Mouse (Mus musculus) myocyte (in vitro differentiated cells): ENCODE results near the gene Gak.

ENCODE experiments used
- MAX ChIP-seq: IDR thresholded peaks from one replicate; pipeline ENCODE4 v1.6.1; 2011; ENCODE audit warnings: low read depth, mild to moderate bottlenecking, control low read depth
- MYOG ChIP-seq, 3 experiments: IDR thresholded peaks; one replicate each; pipeline ENCODE4 v1.6.1; 2011; ENCODE audit warnings: control low read depth in 2 of 3, low read depth in 2 of 3, mild to moderate bottlenecking in 2 of 3; ENCODE audit not compliant: insufficient read length in 2 of 3, control insufficient read depth in 1 of 3, insufficient read depth in 1 of 3
- POLR2A ChIP-seq: IDR thresholded peaks from one replicate; pipeline ENCODE4 v1.6.1; 2011; ENCODE audit warnings: low read depth, mild to moderate bottlenecking, control low read depth, moderate library complexity; ENCODE audit not compliant: insufficient read length
- POLR2AphosphoS2 ChIP-seq: IDR thresholded peaks from one replicate; pipeline ENCODE4 v1.6.1; 2011; ENCODE audit warnings: low read depth, control low read depth; ENCODE audit not compliant: insufficient read length

GRCm38 (mm10) chr5:108647311-108647710 lies 17.8 kb upstream of the Gak start:
- no peak for TF ChIP-seq POLR2A
- no peak for TF ChIP-seq MYOG (IDR thresholded peaks at IDR 0.05; ENCODE audit: control insufficient read depth in 1 of 3, insufficient read depth in 1 of 3, insufficient read length in 2 of 3, low read depth in 2 of 3)
- TF ChIP-seq MAX: no peak
- TF ChIP-seq POLR2AphosphoS2: no peak
